Mouse (Mus musculus) intestine, postnatal 0 days (tissue): ENCODE data around the gene Cnpy3. TPM values are rescaled to one million over a fixed set of nuclear protein-coding genes. Genes with fewer than 3 reads are reported as not detected.

Experiments
- ATAC-seq: fragments of 200-750 bp; cut with Nextera tagmentation; 2 replicates; pipeline ENCODE4 v1.8.0; 2017; ENCODE audit warnings: mild to moderate bottlenecking, moderate TSS enrichment, moderate library complexity
- H3K27ac ChIP-seq: fragments of 300-500 bp; sonication (generic); 2 replicates; pipeline ENCODE4 v1.5.1; 2014; ENCODE audit warnings: mild to moderate bottlenecking, low read depth, low read length, moderate library complexity
- H3K27me3 ChIP-seq: fragments of 300-500 bp; sonication (generic); replicated peaks from 2 replicates; pipeline ENCODE4 v1.6.1; 2014; ENCODE audit warnings: low read length, mixed read lengths; ENCODE audit not compliant: control insufficient read depth, insufficient read depth
- H3K36me3 ChIP-seq: fragments of 300-500 bp; sonication (generic); 2 replicates; pipeline ENCODE4 v1.6.1; 2014; ENCODE audit warnings: mild to moderate bottlenecking, moderate library complexity; ENCODE audit not compliant: control insufficient read depth, insufficient read depth
- H3K4me1 ChIP-seq: fragments of 300-500 bp; sonication (generic); replicated peaks from 2 replicates; pipeline ENCODE4 v1.6.1; 2014; ENCODE audit warnings: antibody characterized with exemption, low read length, mixed read lengths; ENCODE audit not compliant: control insufficient read depth, insufficient read depth
- H3K4me2 ChIP-seq: fragments of 300-500 bp; sonication (generic); replicated peaks from 2 replicates; pipeline ENCODE4 v1.6.1; 2014; ENCODE audit warnings: low read depth, mild to moderate bottlenecking, moderate library complexity
- H3K4me3 ChIP-seq: fragments of 300-500 bp; sonication (generic); 2 replicates; pipeline ENCODE4 v1.5.1; 2014; ENCODE audit warnings: low read depth, low read length
- H3K9ac ChIP-seq: fragments of 300-500 bp; sonication (generic); 2 replicates; pipeline ENCODE4 v1.6.1; 2014; ENCODE audit warnings: mild to moderate bottlenecking, low read depth, low read length
- H3K9me3 ChIP-seq: fragments of 300-500 bp; sonication (generic); 2 replicates; pipeline ENCODE4 v1.6.1; 2016; ENCODE audit warnings: mixed run types; ENCODE audit not compliant: control insufficient read depth
- CTCF ChIP-seq: sonication (generic); IDR thresholded peaks from 2 replicates; pipeline ENCODE4 v1.5.1; 2016; ENCODE audit warnings: low read depth, mild to moderate bottlenecking, control low read depth, antibody characterized with exemption, moderate library complexity
- WGBS: fragments of 180-500 bp; shearing (Covaris S2); extraction: QIAGEN DNeasy Blood & Tissue Kit; methylation state at CpG from one replicate; pipeline ENCODE4 v1.1.7; 2014; 5-methylcytosine and 5-hydroxymethylcytosine counted together
- polyA plus RNA-seq: library from polyadenylated mRNA; unstranded; fragments of >200 nt; fragmentation: Nextera tagmentation; extraction: Ambion mirVana; gene quantifications from 2 replicates; pipeline ENCODE4 v1.2.1, GENCODE M21; 2015

The Cnpy3 gene
- polyA plus RNA-seq, 1 experiment from 2014 or later: 35.6 TPM

GRCm38 (mm10) chr17:46786952-46787351, 34.9 kb upstream of the Cnpy3 start:
- no peak for TF ChIP-seq CTCF
- no peaks in the 10 kb centered on the region for H3K9me3 ChIP-seq
- H3K36me3 ChIP-seq: no peaks in the 10 kb centered on the region
- no peak overlapping the region for H3K4me3 ChIP-seq
- no peak overlapping the region for H3K4me2 ChIP-seq
- no peaks in the 10 kb centered on the region for H3K4me1 ChIP-seq
- ATAC-seq: no peak
- no peak overlapping the region for H3K9ac ChIP-seq
- WGBS: 88% methylated on average over 5 of the region's 5 CpGs
- no peak overlapping the region for H3K27ac ChIP-seq
- no peaks in the 10 kb centered on the region for H3K27me3 ChIP-seq

- WGBS: 63% methylated on average over 2 of the region's 2 CpGs
- Histone ChIP-seq H3K9me3 (no peaks in the 10 kb centered on the region), H3K4me1 (no peaks in the 10 kb centered on the region), H3K4me3 (peak overlapping the region; percentile 68), H3K4me2 (peak overlapping the region; percentile 63; the same call in 1 of the 2 replicates), H3K27me3 (no peaks in the 10 kb centered on the region), H3K9ac (no peak overlapping the region), H3K27ac (no peak overlapping the region), H3K36me3 (peaks cover 22% of the 10 kb centered on the region)
- TF ChIP-seq CTCF: no peak
- ATAC-seq: no peak
These were observed 31.2 kb upstream of the Cnpy3 start for GRCm38 (mm10) chr17:46783222-46783565.

- H3K36me3 ChIP-seq: peaks cover 28% of the 10 kb centered on the region
- H3K27me3 ChIP-seq: no peaks in the 10 kb centered on the region
- ATAC-seq: peak; percentile 93
- no peaks in the 10 kb centered on the region for H3K9me3 ChIP-seq
- peak within 1 kb of the TSS; percentile 63 for H3K4me2 ChIP-seq
- H3K9ac ChIP-seq: peak within 1 kb of the TSS; percentile 65
- peak; percentile 80 for TF ChIP-seq CTCF
- WGBS: under 1% methylated on average over 44 of the region's 44 CpGs
- H3K4me1 ChIP-seq: no peaks in the 10 kb centered on the region
- peak within 1 kb of the TSS; percentile 78 for H3K27ac ChIP-seq
- H3K4me3 ChIP-seq: peak within 1 kb of the TSS; percentile 68
These were observed 30.6 kb upstream of the Cnpy3 start, which contains the start of gene Rpl7l1 for GRCm38 (mm10) chr17:46782341-46783221. Rpl7l1 (minus strand) TSS chr17:46782672.

- peak; percentile 3; the same call in 1 of the 2 replicates for ATAC-seq
- Histone ChIP-seq H3K4me1 (no peaks in the 10 kb centered on the region), H3K36me3 (peaks cover 34% of the 10 kb centered on the region), H3K27me3 (no peaks in the 10 kb centered on the region), H3K9ac (peak overlapping the region; percentile 65), H3K27ac (peak overlapping the region; percentile 78), H3K9me3 (no peaks in the 10 kb centered on the region), H3K4me3 (peak overlapping the region; percentile 68), H3K4me2 (peak overlapping the region; percentile 63)
- under 1% methylated on average over 11 of the region's 11 CpGs for WGBS
- TF ChIP-seq CTCF: no peak
These were observed 29.9 kb upstream of the Cnpy3 start for GRCm38 (mm10) chr17:46781876-46782275.

- H3K36me3 ChIP-seq: peaks cover 61% of the 10 kb centered on the region
- no peaks in the 10 kb centered on the region for H3K9me3 ChIP-seq
- no peak overlapping the region for H3K9ac ChIP-seq
- H3K4me1 ChIP-seq: no peaks in the 10 kb centered on the region
- H3K4me3 ChIP-seq: no peak overlapping the region
- TF ChIP-seq CTCF: no peak
- no peak overlapping the region for H3K4me2 ChIP-seq
- no peak for ATAC-seq
- no peak overlapping the region; the same call in 1 of the 2 replicates for H3K27ac ChIP-seq
- 43% methylated on average over 3 of the region's 3 CpGs for WGBS
- H3K27me3 ChIP-seq: no peaks in the 10 kb centered on the region
These were observed 24.1 kb upstream of the Cnpy3 start for GRCm38 (mm10) chr17:46776087-46776486.

GRCm38 (mm10) chr17:46775070-46775469, 23.1 kb upstream of the Cnpy3 start:
- Histone ChIP-seq H3K9ac (no peak overlapping the region), H3K36me3 (peaks cover 56% of the 10 kb centered on the region), H3K4me2 (no peak overlapping the region), H3K27me3 (no peaks in the 10 kb centered on the region), H3K4me3 (no peak overlapping the region), H3K4me1 (no peaks in the 10 kb centered on the region), H3K27ac (no peak overlapping the region), H3K9me3 (no peaks in the 10 kb centered on the region)
- ATAC-seq: no peak
- 89% methylated on average over 9 of the region's 9 CpGs for WGBS
- no peak for TF ChIP-seq CTCF
